Mouse (Mus musculus): ENCODE data around the gene Pmpca. TPM values are rescaled to one million over a fixed set of nuclear protein-coding genes. Genes with fewer than 3 reads are reported as not detected.
"Not testable (repeated sequence)": the region's sequence is repeated elsewhere in the genome, so short reads cannot be mapped to it uniquely, and the experiment has no call there.

The Pmpca gene
- polyA plus RNA-seq, 1 experiment from 2014 or later, result 90.0 TPM

DNA sequence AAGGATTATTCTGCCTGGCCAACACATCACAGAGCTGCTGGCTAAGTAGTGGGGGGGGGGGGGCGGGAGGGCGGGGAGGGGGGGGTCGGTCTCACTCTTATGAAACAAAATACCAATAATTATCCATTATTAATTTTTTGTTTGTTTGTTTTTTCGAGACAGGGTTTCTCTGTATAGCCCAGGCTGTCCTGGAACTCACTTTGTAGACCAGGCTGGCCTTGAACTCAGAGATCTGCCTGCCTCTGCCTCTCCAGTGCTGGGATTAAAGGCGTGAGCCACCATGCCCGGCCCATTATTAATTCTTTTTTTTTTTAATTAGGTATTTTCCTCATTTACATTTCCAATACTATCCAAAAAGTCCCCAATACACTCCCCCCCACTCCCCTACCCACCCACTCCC is 8.3 kb upstream of the Pmpca start:
- ATAC-seq (ENCODE audit: low FRiP score, low read depth); H3K9me3 ChIP-seq; H3K27me3 ChIP-seq: not testable (repeated sequence)
- 30% methylated on average over 6 of the region's 6 CpGs for WGBS
- Histone ChIP-seq H3K4me1 (replicated peaks) (peaks cover 18% of the 10 kb centered on the region), H3K9ac (peak overlapping the region; percentile 67), H3K4me2 (peak overlapping the region; percentile 85), H3K4me3 (peak overlapping the region; percentile 71), H3K36me3 (peaks cover 56% of the 10 kb centered on the region), H3K27ac (replicated peaks) (peak overlapping the region; percentile 68)

DNA sequence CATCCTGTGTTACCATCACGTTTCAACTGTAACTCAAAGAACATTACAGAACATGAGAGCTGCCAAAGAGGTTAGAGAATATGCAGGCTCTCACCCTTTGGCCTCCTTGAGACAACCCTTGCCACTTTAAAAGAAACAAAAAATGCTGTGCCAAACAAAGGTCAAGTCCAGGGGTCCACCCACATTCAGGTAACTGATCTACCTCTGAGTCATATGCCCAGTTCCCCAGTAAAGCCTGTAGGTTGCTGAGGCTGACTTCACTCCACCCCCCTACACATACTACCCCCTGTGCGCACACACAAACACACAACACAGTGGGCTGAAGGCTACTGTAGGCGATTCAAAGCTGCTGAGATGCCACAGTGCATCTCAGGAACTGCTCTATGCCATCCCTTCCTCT is 1.4 kb upstream of the Pmpca start:
- Histone ChIP-seq H3K4me1 (replicated peaks) (peaks cover 24% of the 10 kb centered on the region), H3K4me2 (peak overlapping the region; percentile 98), H3K9me3 (no peaks in the 10 kb centered on the region), H3K4me3 (peak overlapping the region; percentile 81), H3K27ac (replicated peaks) (no peak overlapping the region), H3K27me3 (no peaks in the 10 kb centered on the region), H3K9ac (no peak overlapping the region), H3K36me3 (peaks cover 73% of the 10 kb centered on the region)
- no peak for ATAC-seq (ENCODE audit: low FRiP score, low read depth)
- 95% methylated on average over 3 of the region's 3 CpGs for WGBS

DNA sequence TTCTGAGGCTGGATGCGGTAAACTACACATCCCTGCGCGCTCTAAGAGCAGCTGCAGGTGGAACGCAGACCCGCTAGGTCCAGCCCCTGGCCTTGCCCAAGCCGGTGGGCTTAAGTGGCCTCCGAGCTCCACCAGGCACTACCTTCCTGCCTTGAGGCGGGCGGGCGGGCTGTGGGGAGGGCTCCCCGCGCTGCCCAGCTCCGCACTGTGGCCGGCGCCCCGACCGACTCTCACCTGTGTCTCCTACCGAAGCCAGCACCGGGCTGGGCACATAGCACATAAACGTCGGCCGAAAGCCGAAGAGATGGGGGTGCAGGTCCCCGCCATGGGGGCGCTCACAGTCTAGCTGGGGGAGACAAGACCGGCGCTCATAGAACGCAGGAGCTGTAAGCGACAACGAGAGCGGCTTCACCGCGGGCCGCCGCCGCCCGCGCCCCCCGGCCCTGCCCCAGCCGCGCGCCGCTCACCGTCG is 421 bp upstream of the Pmpca start:
- Histone ChIP-seq H3K4me1 (replicated peaks) (peaks cover 24% of the 10 kb centered on the region), H3K9me3 (no peaks in the 10 kb centered on the region), H3K36me3 (peaks cover 73% of the 10 kb centered on the region), H3K9ac (peak overlapping the region; percentile 92), H3K27ac (replicated peaks) (peak overlapping the region; percentile 75), H3K27me3 (no peaks in the 10 kb centered on the region), H3K4me2 (peak overlapping the region; percentile 98), H3K4me3 (peak overlapping the region; percentile 81)
- no peak; the same call in none of the 2 replicates for ATAC-seq (ENCODE audit: low FRiP score, low read depth)
- WGBS, result under 1% methylated on average over 41 of the region's 45 CpGs

DNA sequence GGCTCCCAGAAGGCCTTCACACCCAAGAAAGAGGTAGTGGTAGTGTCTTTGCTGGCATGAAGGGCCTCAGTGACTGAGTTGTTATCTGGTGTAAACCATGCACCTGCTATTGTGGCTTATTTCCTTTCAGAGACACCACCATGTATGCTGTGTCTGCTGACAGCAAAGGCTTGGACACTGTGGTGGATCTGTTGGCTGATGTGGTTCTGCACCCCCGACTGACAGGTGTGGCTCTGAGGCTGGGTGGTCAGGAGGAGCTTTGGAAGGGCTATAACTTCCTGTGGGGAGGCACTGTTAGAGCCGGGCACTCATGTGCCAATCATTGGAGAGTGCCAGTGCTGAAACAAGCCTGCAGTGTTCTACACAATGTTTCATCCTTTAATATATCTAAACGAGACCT is 1.8 kb downstream of the Pmpca start:
- Histone ChIP-seq H3K9ac (no peak overlapping the region), H3K4me2 (no peak overlapping the region), H3K27me3 (no peaks in the 10 kb centered on the region), H3K9me3 (no peaks in the 10 kb centered on the region), H3K27ac (replicated peaks) (no peak overlapping the region), H3K36me3 (peaks cover 73% of the 10 kb centered on the region), H3K4me3 (peak overlapping the region; percentile 5; the same call in 1 of the 2 replicates), H3K4me1 (replicated peaks) (peaks cover 24% of the 10 kb centered on the region)
- WGBS, result 90% methylated on average over 3 of the region's 3 CpGs
- no peak for ATAC-seq (ENCODE audit: low FRiP score, low read depth)

DNA sequence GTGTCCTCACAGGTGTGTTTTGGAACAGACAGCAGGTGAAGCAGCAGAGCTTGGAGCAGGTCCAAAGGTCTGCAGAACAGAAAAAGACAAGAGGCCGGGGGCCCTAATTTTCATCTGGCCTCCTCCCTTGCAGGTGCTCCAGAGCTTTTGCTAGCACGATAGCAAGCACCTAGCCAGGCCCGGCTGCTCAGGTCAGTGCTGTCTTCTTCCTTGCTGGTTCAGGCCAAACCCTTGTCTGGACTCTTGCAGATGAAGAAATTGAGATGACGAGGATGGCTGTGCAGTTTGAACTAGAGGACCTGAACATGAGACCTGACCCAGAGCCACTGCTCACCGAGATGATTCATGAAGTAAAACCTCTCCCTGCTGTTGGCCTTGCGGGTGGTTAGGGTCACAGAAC is 2.5 kb downstream of the Pmpca start:
- ATAC-seq (ENCODE audit: low FRiP score, low read depth), result no peak
- Histone ChIP-seq H3K4me2 (no peak overlapping the region), H3K27ac (replicated peaks) (no peak overlapping the region), H3K4me3 (no peak overlapping the region), H3K9me3 (no peaks in the 10 kb centered on the region), H3K9ac (no peak overlapping the region), H3K4me1 (replicated peaks) (peaks cover 24% of the 10 kb centered on the region), H3K27me3 (no peaks in the 10 kb centered on the region), H3K36me3 (peaks cover 73% of the 10 kb centered on the region)
- WGBS, result 96% methylated on average over 6 of the region's 6 CpGs

DNA sequence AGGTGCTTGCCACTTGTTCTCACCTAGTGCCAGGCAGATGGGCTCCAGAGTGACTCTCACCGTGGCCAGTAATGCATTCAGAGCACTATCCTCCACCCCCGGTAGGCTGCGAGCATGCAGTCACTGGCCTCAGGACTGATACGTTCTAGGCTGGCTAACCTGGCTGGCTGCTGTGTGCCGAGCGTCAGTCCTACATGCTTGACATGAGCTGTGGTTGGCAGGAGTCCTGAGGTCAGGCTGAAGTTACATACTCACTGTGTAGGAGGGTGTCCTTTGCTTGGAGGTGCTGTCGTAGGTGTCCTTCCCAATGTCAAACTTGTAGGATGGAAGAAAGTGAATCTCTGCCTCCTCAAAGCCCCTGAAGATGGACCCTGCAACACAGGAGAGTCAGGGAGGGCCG is 9.8 kb downstream of the Pmpca start:
- 88% methylated on average over 8 of the region's 8 CpGs for WGBS
- no peaks in the 10 kb centered on the region for H3K9me3 ChIP-seq
- no peak for ATAC-seq (ENCODE audit: low FRiP score, low read depth)

DNA sequence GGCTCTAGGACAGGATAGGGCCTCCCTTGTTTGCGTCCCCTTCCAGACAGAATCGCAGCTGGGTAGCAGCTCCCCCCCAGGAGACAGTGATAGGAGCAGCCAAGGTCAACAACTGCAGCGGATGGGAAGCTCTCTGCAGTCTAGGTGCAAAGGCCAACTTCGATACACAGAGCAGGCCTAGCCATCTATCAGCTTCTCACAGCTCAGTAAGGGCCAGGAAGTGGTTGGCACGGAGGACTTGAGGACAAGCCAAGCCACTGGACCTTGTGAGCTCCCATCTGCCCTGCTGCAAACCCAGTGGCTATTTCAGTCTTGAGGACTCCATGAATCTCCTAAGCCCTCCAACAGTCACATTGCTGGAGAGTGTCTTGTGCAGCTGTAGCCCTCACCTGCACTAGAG is 10.5 kb downstream of the Pmpca start:
- H3K4me2 ChIP-seq, result no peak overlapping the region
- WGBS, result 82% methylated on average over 5 of the region's 5 CpGs
- H3K9ac ChIP-seq, result no peak overlapping the region
- H3K4me3 ChIP-seq, result no peak overlapping the region
- H3K4me1 ChIP-seq (replicated peaks), result peaks cover 2% of the 10 kb centered on the region
- no peak for ATAC-seq (ENCODE audit: low FRiP score, low read depth)
- H3K27me3 ChIP-seq, result no peaks in the 10 kb centered on the region
- H3K36me3 ChIP-seq, result peaks cover 71% of the 10 kb centered on the region
- H3K9me3 ChIP-seq, result no peaks in the 10 kb centered on the region
- H3K27ac ChIP-seq (replicated peaks), result no peak overlapping the region

More for the DNA sequence above, 9.8 kb downstream of the Pmpca start:
- H3K4me3 ChIP-seq, result no peak overlapping the region
- peaks cover 77% of the 10 kb centered on the region for H3K36me3 ChIP-seq
- H3K27ac ChIP-seq (replicated peaks), result no peak overlapping the region
- no peak overlapping the region for H3K9ac ChIP-seq
- no peaks in the 10 kb centered on the region for H3K4me1 ChIP-seq (replicated peaks)
- H3K27me3 ChIP-seq, result no peaks in the 10 kb centered on the region
- H3K4me2 ChIP-seq, result no peak overlapping the region

DNA sequence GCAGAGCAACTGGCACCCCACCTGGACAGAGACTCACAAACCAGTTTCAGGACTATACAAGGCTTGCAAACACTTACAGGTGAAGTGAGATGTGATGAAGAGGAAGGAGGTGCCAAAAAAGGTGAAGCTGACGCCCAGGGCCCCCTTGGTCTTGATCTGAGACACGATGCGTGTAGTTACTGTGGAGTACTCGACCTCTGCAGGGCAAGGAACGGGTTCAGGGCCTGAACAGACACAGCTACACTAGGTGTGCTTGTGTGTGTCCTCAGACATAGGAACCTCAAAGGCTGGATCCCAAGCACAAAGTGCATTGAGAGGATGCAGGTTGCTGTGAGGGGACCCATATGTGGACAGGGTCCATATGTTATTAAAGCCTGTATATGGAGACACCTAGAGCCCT is 11.2 kb downstream of the Pmpca start:
- H3K9me3 ChIP-seq, result no peaks in the 10 kb centered on the region
- no peak overlapping the region for H3K27ac ChIP-seq (replicated peaks)
- no peak overlapping the region for H3K9ac ChIP-seq
- ATAC-seq (ENCODE audit: low FRiP score, low read depth), result no peak
- H3K4me1 ChIP-seq (replicated peaks), result peaks cover 8% of the 10 kb centered on the region
- peaks cover 64% of the 10 kb centered on the region for H3K36me3 ChIP-seq
- H3K27me3 ChIP-seq, result no peaks in the 10 kb centered on the region
- WGBS, result 90% methylated on average over 5 of the region's 5 CpGs
- no peak overlapping the region for H3K4me2 ChIP-seq
- no peak overlapping the region for H3K4me3 ChIP-seq

DNA sequence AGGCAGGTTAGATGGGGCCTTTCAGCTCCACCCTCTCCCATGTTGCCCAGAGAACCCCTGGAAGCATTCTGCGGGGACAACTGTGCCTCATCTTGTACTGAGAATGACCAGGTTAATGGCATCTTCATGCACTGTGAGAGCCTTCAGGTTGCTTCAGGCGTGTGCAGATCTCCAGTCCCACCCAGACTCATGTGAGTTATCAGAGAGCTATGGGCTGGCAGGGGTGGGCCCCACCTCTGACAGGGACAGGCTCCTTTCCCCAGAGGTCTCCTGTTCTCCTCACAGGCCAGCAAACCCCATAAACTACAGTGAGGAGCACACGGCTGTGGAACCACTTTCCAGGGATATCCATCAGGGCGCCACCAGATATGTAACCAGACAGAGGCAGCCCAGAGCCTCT is 11.9 kb downstream of the Pmpca start:
- no peaks in the 10 kb centered on the region for H3K27me3 ChIP-seq
- H3K9me3 ChIP-seq, result no peaks in the 10 kb centered on the region
- no peak for ATAC-seq (ENCODE audit: low FRiP score, low read depth)
- peaks cover 57% of the 10 kb centered on the region for H3K36me3 ChIP-seq
- H3K9ac ChIP-seq, result no peak overlapping the region
- no peak overlapping the region for H3K4me2 ChIP-seq
- no peak overlapping the region for H3K27ac ChIP-seq (replicated peaks)
- H3K4me1 ChIP-seq (replicated peaks), result peaks cover 16% of the 10 kb centered on the region
- 93% methylated on average over 4 of the region's 4 CpGs for WGBS
- no peak overlapping the region for H3K4me3 ChIP-seq

DNA sequence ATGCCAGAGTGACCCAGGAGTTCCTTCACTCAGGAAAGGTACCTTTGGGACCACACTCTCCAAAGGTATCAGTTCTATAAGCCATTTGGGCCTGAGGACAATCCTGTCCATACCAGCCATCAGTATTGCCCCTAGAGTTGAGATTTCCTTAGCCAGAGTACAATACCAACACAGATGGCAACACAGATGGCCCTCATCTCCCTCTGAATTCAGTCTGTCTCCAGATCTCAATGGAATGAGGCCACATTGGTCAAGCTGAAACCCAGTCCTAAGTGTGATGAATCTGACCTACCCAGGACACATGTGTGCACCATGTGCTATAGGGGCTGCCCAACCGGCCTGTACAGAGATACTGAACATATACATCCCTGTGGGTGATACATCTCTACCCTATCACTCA is 13.1 kb downstream of the Pmpca start:
- 89% methylated on average over 1 of the region's 1 CpGs for WGBS
- Histone ChIP-seq H3K4me2 (no peak overlapping the region), H3K27me3 (no peaks in the 10 kb centered on the region), H3K4me1 (replicated peaks) (peaks cover 28% of the 10 kb centered on the region), H3K4me3 (no peak overlapping the region), H3K9me3 (no peaks in the 10 kb centered on the region), H3K27ac (replicated peaks) (no peak overlapping the region), H3K36me3 (peaks cover 45% of the 10 kb centered on the region), H3K9ac (no peak overlapping the region)
- no peak for ATAC-seq (ENCODE audit: low FRiP score, low read depth)

DNA sequence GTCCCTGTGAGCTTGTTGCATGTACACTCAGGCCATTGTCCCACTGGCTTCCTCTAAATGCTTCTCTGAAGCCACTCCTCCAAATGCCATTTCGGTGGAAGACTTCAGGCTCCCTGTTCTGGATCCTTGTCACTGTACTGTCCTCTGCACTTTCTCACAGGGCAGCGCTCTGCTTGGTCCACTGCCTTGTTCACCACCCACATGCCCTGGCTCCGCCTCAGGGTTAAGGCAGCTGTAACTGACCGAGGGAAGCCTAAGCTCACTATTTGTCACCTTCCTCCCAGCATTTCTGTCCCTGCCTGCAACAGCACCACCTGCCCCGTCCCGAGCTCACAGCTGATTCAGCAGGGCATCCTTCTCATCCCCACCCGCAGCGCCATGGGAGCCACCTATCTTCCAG is 14.2 kb downstream of the Pmpca start:
- Histone ChIP-seq H3K27ac (replicated peaks) (no peak overlapping the region), H3K36me3 (peaks cover 36% of the 10 kb centered on the region), H3K4me1 (replicated peaks) (peaks cover 38% of the 10 kb centered on the region), H3K9me3 (no peaks in the 10 kb centered on the region), H3K27me3 (no peaks in the 10 kb centered on the region), H3K9ac (no peak overlapping the region), H3K4me2 (no peak overlapping the region), H3K4me3 (no peak overlapping the region)
- no peak for ATAC-seq (ENCODE audit: low FRiP score, low read depth)
- WGBS, result 88% methylated on average over 8 of the region's 8 CpGs

DNA sequence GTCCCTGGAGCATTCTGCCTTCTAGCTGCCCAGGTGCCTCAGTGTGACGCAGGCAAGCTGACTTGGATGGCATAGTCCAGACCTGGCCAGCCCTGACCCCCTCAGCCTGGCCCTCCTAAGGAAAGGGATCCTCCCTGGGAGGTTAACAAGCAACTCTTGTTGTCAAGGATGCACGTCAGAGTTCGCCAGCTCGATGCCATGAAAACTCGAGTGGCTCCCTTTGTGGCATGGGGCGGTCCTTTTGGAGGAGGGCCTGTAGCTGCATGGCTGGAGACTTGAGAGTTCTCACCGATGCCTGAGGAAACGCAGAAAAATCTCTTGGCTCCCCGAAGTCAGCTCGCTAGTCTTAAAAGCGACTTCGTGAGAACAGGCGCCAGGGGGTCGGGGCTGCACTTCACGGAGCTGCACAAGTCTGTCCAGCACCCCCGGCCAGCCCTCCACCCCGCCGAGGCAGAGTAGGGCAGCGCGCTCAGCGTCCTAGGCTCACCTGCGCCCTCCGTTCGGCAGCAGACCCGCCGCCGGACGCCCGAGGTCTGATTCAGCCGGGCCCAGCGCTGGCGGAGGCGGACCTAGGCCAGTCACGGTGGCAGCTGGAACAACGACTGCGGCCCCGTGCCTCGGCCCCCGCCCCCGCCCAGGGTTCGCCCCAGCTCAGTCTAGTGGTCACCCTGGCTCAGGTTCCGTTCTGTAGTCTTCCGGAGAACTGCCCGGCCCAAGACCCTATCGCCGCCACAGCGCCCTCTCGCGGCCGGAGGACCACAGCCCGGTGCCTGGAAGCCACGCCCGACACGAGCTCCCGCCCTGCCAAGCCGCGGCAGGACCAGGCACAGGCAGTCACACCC is 19.6 kb downstream of the Pmpca start, which contains the start of gene Inpp5e:
Gene Inpp5e (minus strand): TSS at position 689 of the 842 bp plus-strand sequence.
- WGBS, result under 1% methylated on average over 57 of the region's 57 CpGs
- peak within 1 kb of the TSS; percentile 98 for H3K4me2 ChIP-seq
- peaks cover 46% of the 10 kb centered on the region for H3K4me1 ChIP-seq (replicated peaks)
- H3K27me3 ChIP-seq, result no peaks in the 10 kb centered on the region
- H3K9me3 ChIP-seq, result no peaks in the 10 kb centered on the region
- peak; percentile 94 for ATAC-seq (ENCODE audit: low FRiP score, low read depth)
- H3K4me3 ChIP-seq, result peak within 1 kb of the TSS; percentile 99
- H3K9ac ChIP-seq, result peak within 1 kb of the TSS; percentile 98
- peaks cover 27% of the 10 kb centered on the region for H3K36me3 ChIP-seq
- peak within 1 kb of the TSS; percentile 86 for H3K27ac ChIP-seq (replicated peaks)

Measured in hindbrain, embryonic 15.5 days (tissue).